Mouse (Mus musculus) CH12.LX (cell line): ENCODE data around the gene Acot7. TPM values are rescaled to one million over a fixed set of nuclear protein-coding genes. Genes with fewer than 3 reads are reported as not detected.

Experiments
- DNase-seq: peaks from one replicate; pipeline ENCODE4 v3.0.0-alpha.2; 2013; ENCODE audit errors: extremely low read depth
- H3K27ac ChIP-seq: 2 replicates; pipeline ENCODE4 v1.5.1; 2012; ENCODE audit warnings: low read depth, mild to moderate bottlenecking, control low read depth, moderate library complexity; ENCODE audit not compliant: insufficient read depth
- H3K27me3 ChIP-seq: replicated peaks from 2 replicates; pipeline ENCODE3; 2012; ENCODE audit warnings: inconsistent platforms
- H3K36me3 ChIP-seq, 2 experiments: replicated peaks in 1 of 2; 2 replicates each; pipeline versions ENCODE3 to v1.6.1; 2012; ENCODE audit warnings: inconsistent platforms in 1 of 2, low read length in 1 of 2, mild to moderate bottlenecking in 1 of 2, mixed read lengths in 1 of 2, moderate library complexity in 1 of 2; ENCODE audit not compliant: control insufficient read depth in 1 of 2, insufficient read depth in 1 of 2
- H3K4me1 ChIP-seq, 2 experiments: 2 replicates each; pipeline ENCODE4 v1.6.1; 2012; ENCODE audit warnings: inconsistent platforms in 1 of 2, moderate library complexity in 1 of 2; ENCODE audit not compliant: insufficient read depth in 2 of 2, control insufficient read depth in 1 of 2
- H3K4me2 ChIP-seq: 2 replicates; pipeline ENCODE4 v1.6.1; 2012; ENCODE audit warnings: low read depth, mild to moderate bottlenecking, control low read depth; ENCODE audit not compliant: poor library complexity, insufficient read depth, severe bottlenecking
- H3K4me3 ChIP-seq, 3 experiments: fragments of 150-350 bp in 1 of 3; sonication (generic) in 1 of 3; replicated peaks in 1 of 3; 2 replicates each; pipeline versions ENCODE3 to v1.5.1; 2011 to 2012; ENCODE audit warnings: low read depth in 2 of 3, low read length in 2 of 3, mild to moderate bottlenecking in 2 of 3, moderate library complexity in 2 of 3, control low read depth in 1 of 3, improper control_type of control experiment in 1 of 3, inconsistent platforms in 1 of 3, mixed read lengths in 1 of 3; ENCODE audit not compliant: poor library complexity in 1 of 3
- H3K79me2 ChIP-seq: replicated peaks from 2 replicates; pipeline ENCODE4 v1.6.1; 2012; ENCODE audit warnings: mild to moderate bottlenecking, moderate library complexity; ENCODE audit not compliant: control insufficient read depth, poor library complexity, insufficient read depth, severe bottlenecking; ENCODE audit errors: extremely low read depth
- H3K9ac ChIP-seq: 2 replicates; pipeline ENCODE4 v1.6.1; 2012; ENCODE audit warnings: low read depth, mild to moderate bottlenecking, control low read depth, moderate library complexity; ENCODE audit not compliant: insufficient read depth
- H3K9me3 ChIP-seq: replicated peaks from 2 replicates; pipeline ENCODE3; 2012; ENCODE audit warnings: low read length, inconsistent platforms, mixed read lengths
- CTCF ChIP-seq, 2 experiments: IDR thresholded peaks in 1 of 2; conservative IDR thresholded peaks in 1 of 2; 2 replicates each; pipeline ENCODE4 v1.5.1; 2011 to 2012; ENCODE audit warnings: low read depth in 2 of 2, low read length in 2 of 2, improper control_type of control experiment in 1 of 2, inconsistent platforms in 1 of 2, mild to moderate bottlenecking in 1 of 2, moderate library complexity in 1 of 2
- E2F4 ChIP-seq: IDR thresholded peaks from 2 replicates; pipeline ENCODE4 v1.6.1; 2011; ENCODE audit warnings: low read depth, low read length, improper control_type of control experiment; ENCODE audit not compliant: insufficient replicate concordance
- ELF1 ChIP-seq: IDR thresholded peaks from 2 replicates; pipeline ENCODE4 v1.6.1; 2014; ENCODE audit warnings: low read depth, mild to moderate bottlenecking, inconsistent platforms, low read length, improper control_type of control experiment
- EP300 ChIP-seq: IDR thresholded peaks from 2 replicates; pipeline ENCODE4 v1.6.1; 2011; ENCODE audit warnings: low read length, improper control_type of control experiment
- GABPA ChIP-seq: IDR thresholded peaks from 2 replicates; pipeline ENCODE4 v1.6.1; 2012; ENCODE audit warnings: low read depth, low read length, improper control_type of control experiment, inconsistent platforms; ENCODE audit not compliant: insufficient replicate concordance
- HCFC1 ChIP-seq: IDR thresholded peaks from 2 replicates; pipeline ENCODE4 v1.6.1; 2012; ENCODE audit warnings: low read depth, mild to moderate bottlenecking, inconsistent platforms, low read length, improper control_type of control experiment
- JUN ChIP-seq: IDR thresholded peaks from 2 replicates; pipeline ENCODE4 v1.6.1; 2011; ENCODE audit warnings: low read depth, mild to moderate bottlenecking, low read length, improper control_type of control experiment, moderate library complexity; ENCODE audit not compliant: insufficient read depth
- MAFK ChIP-seq: IDR thresholded peaks from 2 replicates; pipeline ENCODE4 v1.6.1; 2011; ENCODE audit warnings: low read length, improper control_type of control experiment; ENCODE audit not compliant: insufficient replicate concordance
- MEF2A ChIP-seq: IDR thresholded peaks from 2 replicates; pipeline ENCODE4 v1.6.1; 2014; ENCODE audit warnings: low read depth, mild to moderate bottlenecking, inconsistent platforms, low read length, improper control_type of control experiment, borderline replicate concordance
- MXI1 ChIP-seq: IDR thresholded peaks from 2 replicates; pipeline ENCODE4 v1.6.1; 2011; ENCODE audit warnings: mild to moderate bottlenecking, low read depth, low read length, improper control_type of control experiment
- MYC ChIP-seq: IDR thresholded peaks from 2 replicates; pipeline ENCODE4 v1.6.1; 2011; ENCODE audit warnings: low read depth, mild to moderate bottlenecking, improper control_type of control experiment, low read length
- NRF1 ChIP-seq: IDR thresholded peaks from 2 replicates; pipeline ENCODE4 v1.6.1; 2014; ENCODE audit warnings: low read depth, mild to moderate bottlenecking, inconsistent platforms, low read length, improper control_type of control experiment, moderate library complexity
- RCOR1 ChIP-seq: conservative IDR thresholded peaks from 2 replicates; pipeline ENCODE4 v1.6.1; 2012; ENCODE audit warnings: low read depth, mild to moderate bottlenecking, inconsistent platforms, low read length, improper control_type of control experiment
- SMC3 ChIP-seq: IDR thresholded peaks from 2 replicates; pipeline ENCODE4 v1.6.1; 2011; ENCODE audit warnings: low read depth, low read length, improper control_type of control experiment
- TBP ChIP-seq: conservative IDR thresholded peaks from 2 replicates; pipeline ENCODE4 v1.6.1; 2011; ENCODE audit warnings: low read depth, low read length, improper control_type of control experiment
- USF2 ChIP-seq: conservative IDR thresholded peaks from 2 replicates; pipeline ENCODE4 v1.6.1; 2011; ENCODE audit warnings: low read depth, low read length, improper control_type of control experiment
- dilution Hi-C: fragments of 300-500 bp; cut with MboI; formaldehyde crosslinking; loops from 2 replicates; pipeline ENCODE4 v1.14.3; 2020; ENCODE audit warnings: low sequenced_read_pairs; ENCODE audit not compliant: extremely low pct_unique_long_range_greater_than_20kb, extremely low pct_ligation_motif_present
- in situ Hi-C: fragments of 300-500 bp; cut with MboI; formaldehyde crosslinking; loops from 3 replicates; pipeline ENCODE4 v1.14.3; 2019; ENCODE audit warnings: low sequenced_read_pairs, low pct_ligation_motif_present, low pct_unique_long_range_greater_than_20kb, mixed read lengths
- polyA plus RNA-seq: library from polyadenylated mRNA; unstranded; fragments of >175 nt; gene quantifications from 2 replicates; pipeline ENCODE4 v1.2.1, GENCODE M21; 2012; ENCODE audit warnings: low read depth; ENCODE audit not compliant: insufficient read length
- total RNA-seq, 2 experiments: library from RNA; depleted of rRNA; stranded (reverse); fragments of 300-350 nt in 1 of 2; fragments of >200 nt in 1 of 2; gene quantifications; 2 replicates each; pipeline ENCODE4 v1.2.3; 2012 to 2014

The Acot7 gene
- total and polyA plus RNA-seq, 3 experiments: 29.0 to 71.1 (median 61.6) TPM

- no peaks in the 10 kb centered on the region for H3K79me2 ChIP-seq
- peaks cover 3 to 6% of the 10 kb centered on the region in 2 experiments for H3K4me1 ChIP-seq
- no peak for DNase-seq
- dilution Hi-C loops (no loop called here), in situ Hi-C loops (no loop called here)
- H3K9me3 ChIP-seq: peaks cover 4% of the 10 kb centered on the region
- no peak overlapping the region for H3K4me3 ChIP-seq
- no peak overlapping the region for H3K4me2 ChIP-seq
- no peaks in the 10 kb centered on the region for H3K36me3 ChIP-seq
- H3K9ac ChIP-seq: no peak overlapping the region
- peaks cover 81% of the 10 kb centered on the region for H3K27me3 ChIP-seq
- TF ChIP-seq CTCF (conservative IDR thresholded peaks at IDR 0.05 in 1 of 2, IDR thresholded peaks at IDR 0.05 in 1 of 2; ENCODE audit: low read depth in 2 of 2, low read length in 2 of 2): peak in 1 of 2 experiments; percentile 18; a peak in 1 of 4 replicates
- no peak for TF ChIP-seq SMC3
- no peak overlapping the region for H3K27ac ChIP-seq
Measured at GRCm38 (mm10) chr4:152143632-152144031, 34.3 kb upstream of the Acot7 start.

- Histone ChIP-seq H3K27ac (no peak overlapping the region), H3K79me2 (no peaks in the 10 kb centered on the region), H3K9ac (no peak overlapping the region), H3K4me1 (no peaks in the 10 kb centered on the region; a peak in 1 of 4 replicates), H3K27me3 (peaks cover 90% of the 10 kb centered on the region), H3K36me3 (no peaks in the 10 kb centered on the region)
- DNase-seq: no peak
- no peak for TF ChIP-seq MAFK
- no peak for TF ChIP-seq JUN
- TF ChIP-seq NRF1: no peak
- no peak for TF ChIP-seq E2F4
- no peak for TF ChIP-seq EP300
- no peak for TF ChIP-seq GABPA
- no peak for TF ChIP-seq MEF2A
- TF ChIP-seq HCFC1: no peak
- TF ChIP-seq RCOR1: no peak
- no peak for TF ChIP-seq MYC
- no peak for TF ChIP-seq MXI1
- no peak for TF ChIP-seq TBP
- no peak for TF ChIP-seq ELF1
- TF ChIP-seq USF2: no peak
- TF ChIP-seq, all 38 proteins: peak for 0
- Histone ChIP-seq H3K4me3 (no peak overlapping the region), H3K9me3 (peaks cover 4% of the 10 kb centered on the region), H3K4me2 (no peak overlapping the region)
- in situ Hi-C loops: no loop called here
- dilution Hi-C loops: no loop called here
Measured at GRCm38 (mm10) chr4:152145473-152145872, 32.5 kb upstream of the Acot7 start.
